Mouse (Mus musculus) liver, postnatal 0 days (tissue): ENCODE results near the gene Tigd4.

Source experiments
- CTCF ChIP-seq: sonication (generic); IDR thresholded peaks from 2 replicates; pipeline ENCODE4 v1.5.1; 2016; ENCODE audit warnings: antibody characterized with exemption, low read depth
- EP300 ChIP-seq: IDR thresholded peaks from 2 replicates; pipeline ENCODE4 v1.6.1; 2016; ENCODE audit warnings: antibody characterized with exemption, low read depth, mild to moderate bottlenecking

GRCm38 (mm10) chr3:84641391-84641790 is 48.0 kb downstream of the Tigd4 start:
- TF ChIP-seq CTCF (no peak), EP300 (no peak)
